Mouse (Mus musculus) ZHBTc4 (cell line): ENCODE data around the gene Runx2.

Experiments used
- DNase-seq: peaks from one replicate; pipeline ENCODE4 v3.0.0-alpha.2; 2011; ENCODE audit warnings: low read depth, low spot score

Gene Runx2

DNA sequence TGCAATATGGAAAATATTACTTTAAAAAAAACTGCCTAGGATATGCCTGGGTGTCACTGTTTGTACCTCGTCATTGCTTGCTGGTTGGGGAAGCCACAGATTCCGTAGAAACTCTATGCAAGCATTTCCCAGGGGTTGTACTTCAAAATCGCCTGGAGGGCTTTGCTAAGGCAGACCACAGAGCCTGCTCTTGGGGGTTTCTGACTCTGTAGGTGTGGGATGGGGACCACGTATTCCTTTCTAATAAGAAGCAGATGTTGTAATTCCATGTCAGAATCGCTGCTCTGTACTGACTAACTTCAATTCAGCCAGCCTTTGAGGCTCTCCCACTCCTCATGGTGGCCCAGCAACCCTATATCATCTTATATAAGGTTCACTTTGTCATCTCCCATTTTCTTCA lies 46.1 kb downstream of the Runx2 start:
- no peak for DNase-seq

DNA sequence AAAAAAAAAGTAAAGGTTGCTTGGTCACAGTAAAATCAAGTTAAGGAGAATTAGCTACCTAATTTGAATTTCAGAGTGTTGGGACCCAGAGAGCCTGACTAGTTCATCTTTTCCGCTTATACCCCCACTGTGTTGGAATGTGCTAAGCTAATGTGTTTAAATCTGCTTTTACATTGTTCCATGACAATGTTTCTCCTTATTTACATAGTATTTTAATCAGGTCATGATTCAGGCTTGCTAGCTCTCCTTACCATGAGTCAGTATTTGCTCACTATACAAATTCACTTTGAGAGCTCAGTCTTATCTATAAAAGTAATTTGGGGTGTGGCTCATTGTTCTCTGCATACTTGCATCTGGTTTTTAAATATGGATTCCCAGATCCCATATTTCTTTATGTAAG lies 47.2 kb downstream of the Runx2 start:
- DNase-seq = no peak

DNA sequence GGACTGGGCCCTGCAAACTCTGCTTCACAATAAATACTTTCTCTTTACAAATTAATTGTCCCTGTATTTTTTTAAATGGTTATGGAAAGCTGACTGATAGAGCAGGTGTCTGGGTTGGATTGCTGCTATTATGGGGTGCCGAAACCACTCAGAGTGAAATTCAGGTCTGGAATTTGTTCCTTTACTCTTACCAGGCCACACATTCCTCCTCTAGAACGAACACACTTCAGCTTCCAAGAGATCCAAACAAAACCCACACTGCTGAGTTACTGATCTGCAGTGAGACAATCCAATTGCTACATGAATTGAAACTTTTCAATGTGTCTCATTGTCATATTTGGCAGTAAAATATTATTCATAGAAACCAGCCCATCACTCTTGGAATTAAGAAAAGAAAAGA lies 47.6 kb downstream of the Runx2 start:
- DNase-seq = no peak

DNA sequence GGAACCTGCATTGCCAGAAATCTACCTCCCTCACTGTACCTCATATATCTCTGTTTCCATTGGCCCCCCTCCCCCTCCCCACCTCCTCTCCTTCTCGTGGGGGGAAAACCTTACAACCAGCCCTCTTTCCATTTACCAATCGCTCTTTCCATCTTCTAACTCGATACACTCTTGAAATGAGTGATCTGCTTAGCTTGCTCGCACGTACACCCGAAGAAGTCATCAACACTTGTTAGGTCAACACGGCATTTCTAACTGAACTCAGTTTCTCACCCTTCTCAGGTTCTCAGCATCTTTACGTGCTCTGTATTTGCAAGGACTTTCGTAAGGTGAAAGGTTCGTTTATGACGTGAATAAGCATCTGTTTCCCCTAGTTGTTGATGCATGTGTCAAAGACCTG lies 48.3 kb downstream of the Runx2 start:
- DNase-seq = no peak

DNA sequence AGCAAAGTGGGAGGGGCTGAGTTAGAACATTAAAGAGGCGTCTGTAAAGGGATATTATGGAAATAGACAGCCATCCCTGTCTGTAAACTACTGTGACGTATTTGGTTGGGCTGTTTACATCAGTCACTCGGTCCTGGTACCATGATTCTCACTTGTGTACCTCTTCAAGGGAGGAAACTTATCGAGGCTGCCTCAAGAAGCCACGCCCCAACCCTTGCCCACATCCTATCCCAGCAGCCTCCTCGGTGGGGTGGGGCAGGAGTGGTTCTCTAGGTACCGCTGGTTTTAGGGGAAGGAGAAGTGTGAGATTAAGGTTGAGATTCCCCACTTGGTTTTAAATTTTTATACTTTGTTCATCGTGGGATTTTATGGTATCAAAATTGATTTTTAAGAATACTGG lies 69.2 kb downstream of the Runx2 start:
- DNase-seq = no peak

DNA sequence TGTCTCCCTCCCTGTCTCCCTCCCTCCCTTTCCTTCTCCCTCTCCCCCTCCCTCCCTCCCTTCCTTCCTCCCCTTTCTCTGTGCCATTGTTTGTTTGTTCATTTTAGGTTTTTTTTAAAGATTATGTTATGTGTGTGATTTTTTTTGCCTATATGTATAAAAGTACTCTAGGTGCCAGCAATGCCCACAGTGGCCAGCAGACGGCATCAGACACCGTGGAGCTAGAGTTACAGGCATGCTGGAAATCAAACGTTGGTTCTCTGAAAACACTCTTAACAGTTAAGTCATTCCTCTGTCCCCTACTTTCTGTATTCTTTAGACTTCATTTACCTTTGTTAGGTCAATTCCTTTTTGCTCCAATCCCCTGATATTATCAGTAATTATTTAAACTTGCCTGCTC lies 70.8 kb downstream of the Runx2 start:
- peak; percentile 57 for DNase-seq

DNA sequence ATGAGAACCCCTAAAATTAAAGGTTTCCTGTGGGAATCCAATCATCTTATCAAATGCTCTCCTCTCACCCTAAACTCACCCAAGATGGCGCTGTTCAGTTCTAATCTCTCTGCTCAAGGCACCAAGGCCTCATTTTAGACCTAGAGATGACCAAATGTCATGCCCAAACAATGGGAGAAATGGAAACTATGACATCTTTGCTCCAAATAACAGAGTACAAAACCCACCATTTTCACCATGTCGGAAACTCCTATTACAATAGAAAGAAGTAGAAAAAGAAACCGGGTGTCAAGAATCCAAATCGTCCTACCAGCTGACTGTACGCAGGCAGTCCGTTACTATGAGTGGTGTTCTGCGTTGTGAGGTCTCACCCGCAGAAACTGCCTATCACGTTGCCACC lies 72.4 kb downstream of the Runx2 start:
- no peak for DNase-seq

DNA sequence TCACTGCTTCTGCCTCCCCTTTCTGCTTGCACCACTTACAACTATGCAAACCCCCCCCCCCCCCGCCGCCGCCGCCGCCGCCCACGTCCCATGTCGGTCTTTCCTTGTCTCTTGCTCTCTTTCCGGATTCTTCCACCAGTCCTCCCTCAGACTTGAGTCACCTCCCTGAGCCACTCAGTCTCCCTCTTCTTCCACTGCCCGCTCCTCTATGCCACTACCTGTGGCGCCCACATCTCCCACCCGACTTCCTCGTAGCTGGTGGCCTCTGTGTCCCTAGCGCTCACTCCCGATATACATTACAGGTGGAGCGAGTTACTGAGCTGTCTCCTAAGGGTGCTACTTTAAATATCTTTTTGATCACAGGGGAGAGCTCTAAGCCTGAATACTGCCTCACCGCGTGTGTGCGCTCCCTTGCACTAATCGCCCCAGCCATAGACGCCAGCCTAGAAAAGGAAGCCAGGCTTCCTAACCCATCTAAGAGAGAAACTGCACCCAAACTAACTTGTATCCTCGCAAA lies 76.4 kb downstream of the Runx2 start:
- DNase-seq = no peak

DNA sequence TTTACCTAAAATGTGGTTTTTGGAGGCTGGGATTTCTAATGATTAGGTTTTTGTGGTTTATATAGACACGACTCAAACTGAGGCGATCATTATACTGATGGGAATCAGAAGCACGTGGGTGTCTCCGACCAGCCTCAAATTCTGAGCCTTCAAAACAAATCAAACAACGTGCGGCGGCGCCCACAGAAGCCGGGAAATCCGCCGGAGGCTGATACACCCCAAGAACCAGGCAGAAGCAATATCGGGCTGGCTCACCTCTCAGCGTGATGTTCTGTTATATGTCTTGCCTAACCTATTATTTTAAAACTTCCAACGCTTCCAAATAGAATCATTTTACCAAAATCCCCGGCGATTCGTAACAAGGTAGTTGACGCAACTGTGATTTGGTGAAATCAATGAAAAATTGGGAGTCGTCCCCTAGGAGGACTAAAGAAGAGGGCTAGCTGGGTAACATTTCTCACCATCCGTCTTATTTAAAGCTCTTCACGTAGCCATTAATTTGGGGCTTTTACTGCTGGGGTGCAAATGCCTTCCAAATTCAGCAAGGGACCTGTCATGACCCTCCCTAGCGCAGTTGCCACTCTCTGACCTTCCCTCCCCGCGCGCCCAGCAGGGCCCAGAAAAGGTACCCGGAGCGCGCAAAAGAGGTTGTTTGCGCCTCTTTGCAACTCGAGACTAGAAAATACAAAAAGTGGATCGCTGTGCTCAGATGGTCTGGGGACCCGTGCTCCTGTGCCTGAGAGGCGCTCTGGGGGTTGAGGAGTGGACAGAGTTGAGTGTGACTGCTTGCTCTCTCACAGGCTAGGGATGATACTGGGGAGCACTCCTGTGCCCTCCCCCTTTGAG lies 77.1 kb downstream of the Runx2 start:
- DNase-seq = peak; percentile 41

DNA sequence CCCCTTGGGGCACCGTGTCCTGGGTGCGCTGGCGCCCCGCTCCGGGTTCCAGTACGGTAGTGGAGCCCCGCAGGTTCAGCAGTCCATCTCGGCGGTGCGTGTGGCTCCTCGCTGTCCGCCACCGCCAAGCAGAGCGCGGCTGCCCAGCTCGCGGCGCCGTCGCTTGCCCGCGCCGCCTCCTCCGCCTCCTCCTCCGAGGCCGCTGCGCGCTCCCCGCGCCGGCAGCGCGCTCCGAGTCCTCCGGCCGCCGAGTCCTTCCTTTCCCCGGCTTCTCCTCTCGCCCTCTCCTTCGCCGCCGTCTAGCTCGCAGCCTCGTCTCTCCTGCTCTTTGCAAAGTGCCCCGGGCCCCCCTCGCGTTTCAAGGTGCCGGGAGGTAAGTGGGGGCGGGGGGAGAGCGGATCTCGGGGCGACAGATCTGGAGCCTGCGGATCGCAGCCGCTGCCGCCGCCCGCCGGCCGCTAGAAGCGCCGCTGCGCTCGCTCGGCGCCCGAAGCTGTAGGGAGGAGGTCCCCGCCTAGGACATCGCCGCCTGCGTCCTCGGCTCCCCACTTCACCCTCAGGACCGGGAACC lies 78.5 kb downstream of the Runx2 start:
- peak; percentile 76 for DNase-seq

DNA sequence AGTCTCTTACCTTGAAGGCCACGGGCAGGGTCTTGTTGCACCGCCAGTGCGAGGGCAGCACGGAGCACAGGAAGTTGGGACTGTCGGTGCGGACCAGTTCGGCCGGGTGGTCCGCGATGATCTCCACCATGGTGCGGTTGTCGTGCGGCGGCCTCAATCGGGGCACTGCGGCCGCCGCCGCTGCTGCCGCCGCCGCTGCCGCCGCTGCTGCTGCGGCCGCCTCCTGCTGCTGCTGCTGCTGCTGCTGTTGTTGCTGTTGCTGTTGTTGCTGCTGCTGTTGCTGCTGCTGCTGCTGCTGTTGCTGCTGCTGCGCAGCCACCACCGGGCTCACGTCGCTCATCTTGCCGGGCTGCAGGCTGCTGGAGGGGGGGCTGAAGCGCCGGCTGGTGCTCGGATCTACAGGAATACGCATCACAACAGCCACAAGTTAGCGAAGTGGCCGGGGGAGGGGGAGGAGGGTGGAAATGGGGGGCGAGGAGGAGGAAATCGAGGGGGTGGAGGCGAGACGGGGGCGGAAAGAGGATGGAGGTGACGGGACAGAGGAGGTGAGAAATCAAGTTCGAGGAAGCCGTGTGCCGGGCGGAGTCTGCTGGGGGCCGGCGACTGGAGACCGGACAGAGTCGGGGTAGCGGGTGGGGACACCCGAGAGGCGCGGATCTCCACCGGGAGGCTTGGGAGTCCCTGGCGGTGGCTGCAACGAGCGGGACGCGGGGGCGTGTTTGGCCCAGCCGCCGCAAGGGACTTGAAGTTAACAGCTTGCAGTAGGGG lies 79.2 kb downstream of the Runx2 start:
- DNase-seq = peak; percentile 71

DNA sequence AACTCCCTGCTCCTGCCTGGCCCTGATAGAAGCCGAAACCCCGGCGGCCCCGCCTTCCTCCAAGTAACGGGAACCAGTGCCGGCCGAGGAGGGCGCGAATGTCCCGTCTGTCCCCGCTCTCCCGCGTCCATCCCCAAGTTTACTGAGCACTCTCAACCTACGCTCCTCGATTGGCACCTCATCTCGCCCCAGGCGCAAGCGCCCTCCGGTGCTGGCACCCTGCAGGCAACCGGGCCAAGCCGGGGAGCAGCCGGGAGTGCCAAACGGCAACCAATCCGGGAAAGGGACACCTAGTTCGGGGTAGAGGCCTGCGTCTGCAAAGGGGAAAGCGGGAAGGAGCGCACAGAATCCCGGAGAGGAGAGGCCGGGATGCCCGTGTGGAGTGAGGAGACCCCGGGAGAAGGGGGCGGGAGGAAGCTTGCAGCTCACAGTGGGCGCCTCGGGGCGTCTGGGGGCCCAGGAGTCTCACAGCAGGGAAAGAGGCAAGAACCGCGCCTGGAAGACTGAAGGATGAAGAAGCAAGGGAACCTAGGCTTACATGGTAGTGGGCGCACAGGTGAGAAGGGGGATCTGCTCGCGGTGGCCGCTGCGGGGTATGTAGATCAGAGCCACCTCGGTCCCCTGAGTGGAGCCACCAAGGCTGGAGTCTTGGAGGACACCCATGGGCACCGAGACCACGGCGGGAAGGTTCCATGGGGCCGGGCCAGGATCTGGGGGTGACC lies 79.9 kb downstream of the Runx2 start:
- peak; percentile 61 for DNase-seq

DNA sequence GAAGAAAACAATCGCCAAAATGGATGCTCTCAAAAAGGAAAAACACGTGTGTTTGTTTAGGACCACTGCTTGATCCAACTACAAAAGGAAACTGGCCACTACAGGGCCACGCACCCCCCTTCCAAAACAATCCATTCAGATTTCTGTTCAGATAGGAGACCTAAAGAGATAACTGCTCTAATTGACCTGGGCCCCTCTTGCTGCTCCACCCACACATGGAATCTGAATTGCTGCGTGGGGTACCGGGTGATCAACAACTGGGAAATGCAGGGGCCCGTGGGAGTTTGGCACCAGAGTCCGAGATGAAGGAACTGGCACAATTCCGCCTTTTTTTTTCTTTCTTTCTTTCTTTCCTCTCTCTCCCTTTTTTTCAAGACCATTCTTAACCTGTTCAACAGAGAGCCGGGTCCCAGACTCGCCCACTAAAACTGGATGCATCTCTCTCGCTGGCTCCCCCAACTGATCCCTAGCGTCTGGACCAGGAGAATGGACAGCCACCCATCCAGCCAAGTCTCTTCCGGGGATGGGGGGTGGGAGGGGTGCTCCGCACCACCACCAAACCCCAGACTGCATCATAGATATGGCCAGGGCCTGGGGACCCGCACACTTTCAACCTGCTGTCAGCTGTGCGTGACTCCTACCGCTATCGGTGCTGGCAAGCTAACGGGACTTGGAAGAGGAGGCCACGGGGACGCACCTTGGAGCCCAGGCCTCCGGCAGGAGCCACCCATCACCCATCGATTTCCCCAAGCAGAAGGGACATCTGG lies 80.9 kb downstream of the Runx2 start:
- DNase-seq = peak; percentile 49

DNA sequence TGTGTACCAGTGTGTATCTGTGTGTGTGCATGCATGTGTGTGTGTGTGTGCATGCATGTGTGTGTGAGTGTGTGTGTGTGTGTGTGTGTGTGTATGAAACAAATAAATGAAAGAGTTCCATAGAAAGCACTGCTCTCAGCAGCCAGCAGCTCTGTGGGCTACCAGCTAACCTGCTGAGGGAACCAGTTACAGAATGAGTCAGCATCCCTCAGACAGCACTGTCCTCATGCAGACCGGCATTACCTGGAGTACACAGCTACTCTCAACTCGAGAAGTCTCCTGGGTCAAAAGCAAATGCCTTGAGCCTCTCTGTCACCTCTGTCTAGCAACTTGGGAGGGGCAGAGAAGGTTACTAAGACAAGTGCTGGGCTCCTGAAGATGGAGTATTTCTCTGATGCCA lies 86.1 kb downstream of the Runx2 start:
- no peak for DNase-seq

DNA sequence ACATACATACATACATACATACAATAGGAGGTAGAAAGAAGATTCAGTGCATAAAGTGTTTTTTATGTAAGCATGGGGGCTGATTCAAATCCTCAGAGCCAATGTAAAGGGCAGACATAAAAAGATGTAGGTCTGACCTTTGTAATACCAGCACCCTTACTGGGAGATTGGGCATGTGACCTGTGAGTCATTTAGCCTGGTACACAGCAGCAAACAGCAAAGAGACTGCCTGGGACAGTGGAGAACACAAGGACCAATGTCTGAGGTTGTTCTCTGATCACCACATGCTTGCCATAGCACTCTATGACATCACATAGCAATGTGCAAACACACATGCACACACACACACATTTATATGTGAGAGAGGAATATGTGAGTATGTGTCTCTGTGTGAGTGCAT lies 86.9 kb downstream of the Runx2 start:
- no peak for DNase-seq

DNA sequence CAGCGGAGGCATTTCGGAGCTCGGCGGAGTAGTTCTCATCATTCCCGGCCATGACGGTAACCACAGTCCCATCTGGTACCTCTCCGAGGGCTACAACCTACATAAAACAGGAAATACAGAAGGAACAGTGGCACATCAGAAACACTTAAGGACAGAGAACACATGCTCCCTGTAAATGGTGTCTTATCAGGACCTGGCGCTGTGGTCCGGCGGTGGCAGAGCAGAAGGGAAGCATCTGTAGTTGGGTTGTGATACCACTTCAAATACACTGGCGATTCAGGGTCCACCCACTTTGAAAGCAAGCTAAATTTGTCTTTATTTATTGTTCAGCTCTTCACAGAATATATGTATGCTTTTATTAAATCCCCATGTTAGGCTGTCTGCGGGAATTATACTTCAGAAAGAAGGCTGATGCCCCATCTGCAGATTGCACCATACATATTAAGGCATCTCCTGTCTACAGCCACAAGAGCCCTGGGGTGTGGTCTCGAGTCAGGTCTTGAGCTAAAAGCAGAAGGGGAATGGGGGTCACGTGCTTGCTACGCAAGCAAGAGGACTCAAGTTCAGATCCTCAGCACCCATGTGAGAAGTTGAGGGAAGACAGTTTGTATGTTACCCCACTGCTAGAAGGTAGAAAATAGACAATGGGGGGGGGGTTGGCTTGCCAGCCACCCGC lies 89.7 kb downstream of the Runx2 start:
- DNase-seq = no peak

DNA sequence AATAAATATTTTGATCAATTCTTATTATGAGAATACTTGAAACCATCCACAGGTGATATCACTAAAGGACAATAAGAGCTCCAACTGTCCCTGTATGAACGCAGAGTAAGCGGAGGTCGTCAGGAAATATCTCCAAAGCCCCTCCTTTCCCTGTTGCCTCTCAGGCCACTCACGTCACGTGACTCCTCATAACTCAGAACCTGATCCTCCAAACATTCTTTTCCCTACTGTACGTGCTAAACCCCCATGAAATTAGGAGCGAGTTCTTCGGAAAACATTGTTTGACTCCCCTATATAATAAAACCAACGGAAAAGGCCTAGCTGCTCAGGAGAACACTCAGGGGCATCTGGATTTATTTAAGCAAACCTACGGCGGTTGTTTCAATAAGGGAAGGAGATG lies 90.3 kb downstream of the Runx2 start:
- no peak for DNase-seq

DNA sequence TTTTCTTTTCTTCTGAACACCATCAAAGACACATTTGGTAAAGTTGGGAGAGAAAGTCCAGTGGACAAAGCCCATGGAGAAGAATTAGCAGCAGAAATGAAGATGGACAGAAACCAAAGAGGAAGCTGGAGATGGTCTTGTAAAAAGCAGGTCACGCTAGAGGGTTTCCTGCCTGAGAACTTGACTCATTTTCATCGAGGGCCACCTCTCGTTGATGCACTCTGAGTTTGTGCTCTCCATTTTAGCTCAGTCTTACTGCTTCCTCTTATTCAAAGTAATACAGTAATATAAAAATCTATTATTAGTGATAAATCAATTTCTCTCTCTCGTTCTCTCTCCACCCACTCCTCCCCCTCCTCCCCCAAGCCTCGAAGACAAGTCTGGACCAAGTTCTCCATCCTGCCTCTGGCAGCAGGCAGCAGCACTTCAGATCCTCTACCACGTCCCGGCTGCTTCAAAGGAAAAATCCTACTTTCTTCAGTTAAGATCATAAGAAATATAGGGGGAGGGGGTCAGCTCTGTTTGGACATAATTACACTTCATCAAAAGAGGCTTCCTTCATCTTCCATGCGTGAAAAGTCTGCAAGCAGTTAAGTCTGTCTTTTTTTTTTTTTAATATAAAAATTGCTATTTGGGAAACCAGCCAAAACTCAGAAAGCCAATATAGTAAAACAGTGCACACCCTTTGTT lies 92.3 kb downstream of the Runx2 start:
- no peak for DNase-seq

DNA sequence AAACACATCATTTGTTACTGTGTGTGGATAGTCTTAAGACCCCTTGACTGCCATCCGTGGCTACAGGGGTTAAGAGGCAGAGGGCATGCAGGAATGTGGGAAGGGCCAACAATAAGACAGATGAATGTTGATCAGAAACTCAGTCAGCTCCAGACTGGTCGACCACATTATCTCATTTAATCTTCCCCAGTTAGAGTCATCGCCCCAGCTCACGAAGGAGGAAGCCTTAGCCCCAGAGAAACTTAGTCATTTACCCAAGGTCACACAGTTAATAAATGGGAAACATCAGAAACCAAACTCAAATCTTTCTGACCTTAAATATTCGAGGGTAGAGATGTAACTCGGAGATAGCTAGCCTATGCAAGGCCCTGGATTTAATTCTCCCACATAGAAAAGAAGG lies 96.0 kb downstream of the Runx2 start:
- no peak for DNase-seq

DNA sequence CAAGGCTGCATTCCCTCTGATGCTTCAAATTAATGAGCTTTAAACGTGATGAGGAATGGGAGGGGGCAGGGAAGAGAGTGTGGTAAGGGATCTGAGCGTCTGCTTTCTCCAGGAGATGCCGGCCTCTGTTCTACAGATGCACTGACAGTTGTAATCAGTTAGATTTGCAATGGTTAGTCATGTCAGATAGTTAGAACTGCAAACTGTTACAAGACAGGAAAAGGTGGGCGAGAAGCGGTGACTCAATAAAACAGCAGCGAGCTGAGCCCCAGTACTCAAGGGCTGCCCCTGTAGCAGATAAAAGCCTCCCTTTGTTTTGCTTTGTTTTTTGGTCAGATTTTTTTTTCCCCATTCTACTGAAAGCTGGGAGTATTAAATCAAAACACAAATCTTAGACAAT lies 96.6 kb downstream of the Runx2 start:
- DNase-seq = no peak
